Mouse (Mus musculus) G1E (cell line): Measurements from ENCODE around the gene Cnr2.

Experiments
- CTCF ChIP-seq: IDR thresholded peaks from 2 replicates; pipeline ENCODE4 v1.5.1; 2012; ENCODE audit warnings: low read depth, low read length, inconsistent platforms, mixed read lengths
- GATA1 ChIP-seq: IDR thresholded peaks from 2 replicates; pipeline ENCODE4 v1.6.1; 2012; ENCODE audit warnings: borderline replicate concordance, low read length, inconsistent platforms, mixed read lengths
- POLR2AphosphoS5 ChIP-seq: IDR thresholded peaks from 2 replicates; pipeline ENCODE4 v1.6.1; 2012; ENCODE audit warnings: low read depth, low read length, inconsistent platforms; ENCODE audit not compliant: insufficient replicate concordance

GRCm38 (mm10) chr4:135912164-135912563 is 17.0 kb downstream of the Cnr2 start:
- TF ChIP-seq GATA1 (no peak), CTCF (no peak), POLR2AphosphoS5 (no peak)
